Mouse (Mus musculus) liver, embryonic 13.5 days (tissue): ENCODE measurements at regions not wholly inside any gene's neighbourhood (a gene's known extent, or its start where the extent isn't known, plus 50 kb on each side); places are given as distances from the start of the nearest gene placed in this dataset.

Experiments
- ATAC-seq: fragments of 200-750 bp; cut with Nextera tagmentation; 2 replicates; pipeline ENCODE4 v1.8.0; 2017; ENCODE audit warnings: low read depth, mild to moderate bottlenecking, moderate number of reproducible peaks, moderate library complexity
- DNase-seq: peaks from one replicate; pipeline ENCODE4 v3.0.0; 2022
- H3K27ac ChIP-seq: fragments of 300-500 bp; sonication (generic); 2 replicates; pipeline ENCODE4 v1.5.1; 2015; ENCODE audit warnings: moderate library complexity, mild to moderate bottlenecking, inconsistent platforms
- H3K27me3 ChIP-seq: fragments of 300-500 bp; sonication (generic); 2 replicates; pipeline ENCODE4 v1.6.1; 2015; ENCODE audit warnings: mild to moderate bottlenecking, inconsistent platforms
- H3K36me3 ChIP-seq: fragments of 300-500 bp; sonication (generic); 2 replicates; pipeline ENCODE4 v1.6.1; 2015; ENCODE audit warnings: mild to moderate bottlenecking, inconsistent platforms
- H3K4me1 ChIP-seq: fragments of 300-500 bp; sonication (generic); replicated peaks from 2 replicates; pipeline ENCODE4 v1.6.1; 2015; ENCODE audit warnings: inconsistent platforms
- H3K4me2 ChIP-seq: fragments of 300-500 bp; sonication (generic); 2 replicates; pipeline ENCODE4 v1.6.1; 2015; ENCODE audit warnings: inconsistent platforms, mild to moderate bottlenecking, moderate library complexity
- H3K4me3 ChIP-seq: fragments of 300-500 bp; sonication (generic); replicated peaks from 2 replicates; pipeline ENCODE4 v1.5.1; 2015; ENCODE audit warnings: mild to moderate bottlenecking, inconsistent platforms
- H3K9ac ChIP-seq: fragments of 300-500 bp; sonication (generic); 2 replicates; pipeline ENCODE4 v1.6.1; 2015; ENCODE audit warnings: mild to moderate bottlenecking, inconsistent platforms
- H3K9me3 ChIP-seq: fragments of 300-500 bp; sonication (generic); replicated peaks from 2 replicates; pipeline ENCODE4 v1.6.1; 2016; ENCODE audit warnings: inconsistent platforms
- WGBS: fragments of 180-500 bp; shearing (Covaris S2); methylation state at CpG from one replicate; pipeline ENCODE4 v1.1.7; 2015; ENCODE audit not compliant: insufficient replicate concordance; 5-methylcytosine and 5-hydroxymethylcytosine counted together

GRCm38 (mm10) chr4:142292334-142292733, 53.1 kb upstream of the Kazn start:
- Histone ChIP-seq H3K36me3 (no peaks in the 10 kb centered on the region), H3K27me3 (no peaks in the 10 kb centered on the region), H3K9ac (no peak overlapping the region), H3K9me3 (no peaks in the 10 kb centered on the region), H3K4me1 (no peaks in the 10 kb centered on the region), H3K4me3 (no peak overlapping the region), H3K4me2 (no peak overlapping the region), H3K27ac (no peak overlapping the region)
- 76% methylated on average over 9 of the region's 9 CpGs for WGBS
- DNase-seq, result no peak
- ATAC-seq, result no peak

GRCm38 (mm10) chr4:142291366-142291765, 52.2 kb upstream of the Kazn start:
- Histone ChIP-seq H3K4me3 (no peak overlapping the region), H3K27me3 (no peaks in the 10 kb centered on the region), H3K4me2 (no peak overlapping the region), H3K9me3 (no peaks in the 10 kb centered on the region), H3K36me3 (no peaks in the 10 kb centered on the region), H3K9ac (no peak overlapping the region), H3K4me1 (no peaks in the 10 kb centered on the region), H3K27ac (no peak overlapping the region)
- no peak for DNase-seq
- WGBS, result 42% methylated on average over 3 of the region's 3 CpGs
- no peak for ATAC-seq
